Mouse (Mus musculus): ENCODE results near the gene Shf. TPM values are rescaled to one million over a fixed set of nuclear protein-coding genes. Genes with fewer than 3 reads are reported as not detected.
"Not testable (repeated sequence)": the region's sequence is repeated elsewhere in the genome, so short reads cannot be mapped to it uniquely, and the experiment has no call there.

Gene Shf
- 10 to 100 TPM; 64.9 to 72.2 TPM for total RNA-seq (2021)

- DNase-seq (ENCODE audit: low spot score in 2 of 2): peak; percentile 88 to 90
- intact Hi-C loops (cut with DNase I): loop anchor here (1.0 kb wide), 1 partner anchor 21 kb away; no protein-coding TSS in a partner anchor
Measured at GRCm38 (mm10) chr2:122368995-122369739, at the start of gene Shf. TSS of gene Shf (minus strand) at chr2:122369162.

GRCm38 (mm10) chr2:122408928-122409327 is 40.0 kb upstream of the Shf start:
- DNase-seq (ENCODE audit: low spot score in 2 of 2): no peak
- intact Hi-C loops (cut with DNase I): no loop called here

- intact Hi-C loops (cut with DNase I): no loop called here
Measured at GRCm38 (mm10) chr2:122407607-122408006, 38.6 kb upstream of the Shf start.

GRCm38 (mm10) chr2:122396150-122396549 is 27.2 kb upstream of the Shf start:
- intact Hi-C loops (cut with DNase I): no loop called here
- DNase-seq (ENCODE audit: low spot score in 2 of 2): no peak

More at GRCm38 (mm10) chr2:122407607-122408006, 38.6 kb upstream of the Shf start:
- no peak for DNase-seq (ENCODE audit: low spot score in 2 of 2)

- intact Hi-C loops (cut with DNase I): not testable (repeated sequence)
Measured at GRCm38 (mm10) chr2:122387135-122387534, 18.2 kb upstream of the Shf start.

GRCm38 (mm10) chr2:122385095-122385494 is 16.1 kb upstream of the Shf start:
- no peak for DNase-seq (ENCODE audit: low spot score in 2 of 2)
- intact Hi-C loops (cut with DNase I): no loop called here

More at GRCm38 (mm10) chr2:122387135-122387534, 18.2 kb upstream of the Shf start:
- DNase-seq (ENCODE audit: low spot score in 2 of 2): not testable (repeated sequence)

GRCm38 (mm10) chr2:122382121-122382520 is 13.2 kb upstream of the Shf start:
- no peak for DNase-seq (ENCODE audit: low spot score in 2 of 2)
- intact Hi-C loops (cut with DNase I): loop anchor here (5.0 kb wide), 1 partner anchor 370 kb away; no protein-coding TSS in a partner anchor

- intact Hi-C loops (cut with DNase I): loop anchor here (1.0 to 5.0 kb wide), 4 partner anchors 86 to 371 kb away; no protein-coding TSS in a partner anchor
- DNase-seq (ENCODE audit: low spot score in 2 of 2): no peak
Measured at GRCm38 (mm10) chr2:122381329-122382103, 12.6 kb upstream of the Shf start.

- intact Hi-C loops (cut with DNase I): loop anchor here (1.0 to 5.0 kb wide), 4 partner anchors 86 to 371 kb away; no protein-coding TSS in a partner anchor
- peak; percentile 73 to 74 for DNase-seq (ENCODE audit: low spot score in 2 of 2)
Measured at GRCm38 (mm10) chr2:122380768-122381311, 11.9 kb upstream of the Shf start.

GRCm38 (mm10) chr2:122379292-122379650 is 10.3 kb upstream of the Shf start:
- DNase-seq (ENCODE audit: low spot score in 2 of 2): no peak

GRCm38 (mm10) chr2:122378421-122379291 is 9.7 kb upstream of the Shf start:
- intact Hi-C loops (cut with DNase I): loop anchor here (1.0 to 5.0 kb wide), 4 partner anchors 30 to 261 kb away; partner anchors contain the start of genes Gatm and Spg11
- DNase-seq (ENCODE audit: low spot score in 2 of 2): peak; percentile 45 to 80

More at GRCm38 (mm10) chr2:122379292-122379650, 10.3 kb upstream of the Shf start:
- intact Hi-C loops (cut with DNase I): loop anchor here (5.0 kb wide), 3 partner anchors 77 to 262 kb away; partner anchors contain the start of genes Gatm and Spg11

- intact Hi-C loops (cut with DNase I): loop anchor here (1.0 to 5.0 kb wide), 4 partner anchors 29 to 260 kb away; partner anchors contain the start of genes Gatm and Spg11
- DNase-seq (ENCODE audit: low spot score in 2 of 2): peak; percentile 82 to 88
Measured at GRCm38 (mm10) chr2:122377751-122378246, 8.8 kb upstream of the Shf start.

- DNase-seq (ENCODE audit: low spot score in 2 of 2): peak; percentile 99
- intact Hi-C loops (cut with DNase I): loop anchor here (5.0 kb wide), 3 partner anchors 75 to 260 kb away; partner anchors contain the start of genes Gatm and Spg11
Measured at GRCm38 (mm10) chr2:122377215-122377674, 8.3 kb upstream of the Shf start.

GRCm38 (mm10) chr2:122376041-122376561 is 7.1 kb upstream of the Shf start:
- DNase-seq (ENCODE audit: low spot score in 2 of 2): peak in 1 of 2 experiments; percentile 71
- intact Hi-C loops (cut with DNase I): loop anchor here (5.0 kb wide), 3 partner anchors 74 to 259 kb away; partner anchors contain the start of genes Gatm and Spg11

- intact Hi-C loops (cut with DNase I): loop anchor here (1.0 to 5.0 kb wide), 4 partner anchors 73 to 258 kb away; partner anchors contain the start of genes Gatm, Sord and Spg11
- DNase-seq (ENCODE audit: low spot score in 2 of 2): peak; percentile 96 to 99
Measured at GRCm38 (mm10) chr2:122375391-122375991, 6.5 kb upstream of the Shf start.

- intact Hi-C loops (cut with DNase I): loop anchor here (1.0 to 5.0 kb wide), 4 partner anchors 72 to 257 kb away; partner anchors contain the start of genes Gatm, Sord and Spg11
- DNase-seq (ENCODE audit: low spot score in 2 of 2): peak in 1 of 2 experiments; percentile 49
Measured at GRCm38 (mm10) chr2:122374666-122375331, 5.8 kb upstream of the Shf start.

- no peak for DNase-seq (ENCODE audit: low spot score in 2 of 2)
- intact Hi-C loops (cut with DNase I): no loop called here
Measured at GRCm38 (mm10) chr2:122374012-122374411, 5.0 kb upstream of the Shf start.

Data from left cerebral cortex, postnatal 25 days (tissue).